Mouse (Mus musculus) neural tube, embryonic 10.5 days (tissue): ENCODE data around the gene Actn4.
"Not testable (repeated sequence)": the region's sequence is repeated elsewhere in the genome, so short reads cannot be mapped to it uniquely, and the experiment has no call there.

ENCODE experiments used
- DNase-seq: peaks from one replicate; pipeline ENCODE4 v3.0.0-alpha.2; 2017; ENCODE audit warnings: low spot score; ENCODE audit errors: extremely low spot score

Actn4 gene

DNA sequence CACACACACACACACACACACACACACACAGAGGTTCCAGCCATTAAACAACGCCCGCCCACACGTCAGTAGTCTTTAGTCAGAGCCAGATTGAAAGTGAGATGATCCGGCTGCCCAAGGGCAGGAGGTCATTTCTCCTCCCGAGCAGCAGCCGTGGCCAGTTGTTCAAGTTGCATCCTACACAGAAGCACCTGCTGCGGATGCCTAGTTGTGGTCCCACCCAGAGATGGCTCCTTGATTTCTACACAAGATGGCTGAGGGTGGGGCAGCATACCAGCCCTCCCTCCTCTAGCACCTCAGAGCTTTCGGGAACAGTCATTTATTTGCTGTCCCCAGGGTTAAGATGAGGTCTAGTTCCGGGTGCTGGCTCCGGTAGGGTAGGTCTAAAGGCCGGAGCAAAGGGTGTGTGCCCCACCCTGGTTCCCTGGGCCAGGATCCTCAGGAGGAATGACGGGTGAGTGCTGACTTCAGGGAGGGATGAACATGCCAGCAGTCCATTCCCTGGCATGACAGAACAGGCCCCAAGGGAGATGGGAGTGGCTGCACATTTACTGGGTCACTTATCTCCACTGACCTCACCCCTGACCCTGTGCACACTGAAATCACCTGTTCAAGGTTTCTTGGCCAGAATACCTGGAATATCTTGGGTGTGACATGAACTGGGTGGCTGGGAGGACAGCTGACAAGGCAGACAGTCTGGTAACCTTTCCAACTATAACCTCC, 7.7 kb upstream of the Actn4 start:
- no peak for DNase-seq

DNA sequence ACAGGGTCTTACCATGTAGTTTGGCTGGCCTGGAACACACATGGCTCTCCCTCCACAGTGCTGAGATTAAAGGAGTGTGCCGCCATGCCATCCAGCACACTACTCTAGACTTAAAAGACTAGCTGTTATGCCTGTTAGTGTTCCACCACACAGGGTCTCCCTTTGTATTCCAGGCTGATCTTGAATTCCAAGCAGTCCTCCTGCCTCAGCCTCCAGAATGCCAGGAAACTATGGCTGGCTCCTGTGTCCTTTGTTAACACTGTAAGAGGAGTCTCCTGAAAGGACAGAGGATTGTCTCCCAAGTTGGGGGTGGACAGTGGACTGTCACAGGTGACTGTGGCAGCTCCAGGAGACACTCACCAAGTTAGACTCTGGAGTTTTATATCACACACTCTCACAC, 7.1 kb upstream of the Actn4 start:
- no peak for DNase-seq

DNA sequence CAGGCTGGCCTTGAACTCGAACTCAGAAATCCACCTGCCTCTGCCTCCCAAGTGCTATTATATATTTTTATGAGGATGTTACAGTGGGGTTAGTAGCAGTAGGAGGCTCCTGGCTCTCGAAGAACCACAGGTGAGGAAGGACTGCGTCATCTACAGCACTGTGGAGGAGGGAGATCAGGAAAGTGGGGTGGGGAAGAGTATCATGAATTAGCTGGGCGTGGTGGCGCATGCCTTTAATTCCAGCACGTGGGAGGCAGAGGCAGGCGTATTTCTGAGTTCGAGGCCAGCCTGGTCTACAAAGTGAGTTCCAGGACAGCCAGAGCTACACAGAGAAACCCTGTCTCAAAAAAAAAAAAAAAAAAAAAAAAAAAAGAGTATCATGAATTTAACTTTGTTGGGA, 6.0 kb upstream of the Actn4 start:
- DNase-seq, result not testable (repeated sequence)

GRCm38 (mm10) chr7:28966751-28967505, 4.8 kb upstream of the Actn4 start:
- DNase-seq, result no peak

- DNase-seq, result no peak
These were observed 4.0 kb upstream of the Actn4 start for GRCm38 (mm10) chr7:28966181-28966580.

- no peak for DNase-seq
These were observed 3.3 kb upstream of the Actn4 start for GRCm38 (mm10) chr7:28965346-28965840.

DNA sequence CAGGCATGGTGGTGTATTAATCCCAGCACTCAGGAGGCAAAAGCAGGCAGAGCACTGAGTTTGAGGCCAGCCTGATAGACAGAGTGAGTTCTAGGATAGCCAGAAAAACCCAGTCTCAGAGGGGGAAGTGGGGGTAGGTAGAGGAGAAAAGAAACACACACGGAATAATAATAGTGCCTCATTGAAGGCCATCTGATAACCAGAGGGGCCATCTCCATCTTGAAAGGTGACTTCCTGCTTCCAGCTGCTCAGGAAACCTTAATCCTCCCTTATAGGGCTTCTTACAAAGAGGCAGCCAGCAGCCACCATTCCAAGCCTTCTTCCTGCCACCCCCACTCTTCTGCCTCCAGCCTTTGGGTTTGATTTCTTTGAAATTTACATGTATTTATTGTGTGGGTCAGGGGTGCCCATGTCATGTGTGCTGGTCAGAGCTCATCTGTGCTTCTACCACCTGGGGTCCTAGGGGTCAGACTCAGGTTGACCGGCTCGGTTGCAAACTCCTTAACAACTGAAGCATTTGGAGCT, 1.3 kb upstream of the Actn4 start:
- DNase-seq, result no peak

DNA sequence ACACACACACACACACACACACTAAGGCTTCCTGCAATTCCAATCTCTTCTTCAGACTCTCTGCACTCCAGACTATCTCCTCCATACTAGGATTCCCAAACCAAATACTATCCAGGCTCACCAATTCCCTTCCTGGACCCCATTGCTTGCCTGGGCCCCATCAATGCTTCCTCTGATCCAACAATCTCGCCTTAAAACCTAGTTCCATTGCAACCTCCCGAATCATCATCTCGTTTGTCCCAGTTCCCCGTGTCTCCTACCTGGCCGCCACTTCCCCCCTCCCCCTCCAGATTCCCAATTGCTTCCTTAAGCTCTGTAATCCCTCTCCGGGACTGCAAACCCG, 585 bp downstream of the Actn4 start:
- no peak for DNase-seq

DNA sequence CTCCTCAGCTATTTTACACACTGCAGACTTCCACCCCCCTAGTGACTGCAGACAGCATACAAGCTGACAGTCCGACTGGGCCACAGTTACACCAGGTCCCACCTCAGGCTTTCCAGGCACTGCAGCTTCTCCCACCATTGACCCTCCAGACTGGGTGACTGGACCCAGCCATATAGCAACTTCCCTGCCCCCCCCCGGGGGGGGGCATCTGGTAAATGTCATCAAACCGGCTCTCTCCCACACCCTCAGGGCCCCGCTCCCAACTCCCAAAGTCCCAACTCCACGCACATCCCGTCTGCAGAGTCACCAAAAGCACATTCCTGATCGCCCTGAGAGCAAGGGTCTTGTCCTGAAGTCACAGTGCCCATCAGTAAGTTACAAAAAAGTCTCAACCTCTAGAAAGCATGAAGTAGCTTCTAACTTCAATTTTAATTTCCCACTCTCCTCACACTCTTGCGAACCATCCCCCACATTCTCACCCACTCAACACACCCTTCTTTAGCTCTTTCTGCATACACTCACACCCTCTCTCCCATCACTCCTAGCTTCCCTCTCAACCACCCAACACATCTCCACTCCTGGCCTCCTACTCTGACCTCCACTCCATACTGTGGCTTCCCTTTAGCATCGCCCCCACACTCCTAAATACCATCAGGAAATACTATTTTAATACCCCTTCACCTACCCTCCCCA, 1.6 kb downstream of the Actn4 start:
- no peak for DNase-seq

DNA sequence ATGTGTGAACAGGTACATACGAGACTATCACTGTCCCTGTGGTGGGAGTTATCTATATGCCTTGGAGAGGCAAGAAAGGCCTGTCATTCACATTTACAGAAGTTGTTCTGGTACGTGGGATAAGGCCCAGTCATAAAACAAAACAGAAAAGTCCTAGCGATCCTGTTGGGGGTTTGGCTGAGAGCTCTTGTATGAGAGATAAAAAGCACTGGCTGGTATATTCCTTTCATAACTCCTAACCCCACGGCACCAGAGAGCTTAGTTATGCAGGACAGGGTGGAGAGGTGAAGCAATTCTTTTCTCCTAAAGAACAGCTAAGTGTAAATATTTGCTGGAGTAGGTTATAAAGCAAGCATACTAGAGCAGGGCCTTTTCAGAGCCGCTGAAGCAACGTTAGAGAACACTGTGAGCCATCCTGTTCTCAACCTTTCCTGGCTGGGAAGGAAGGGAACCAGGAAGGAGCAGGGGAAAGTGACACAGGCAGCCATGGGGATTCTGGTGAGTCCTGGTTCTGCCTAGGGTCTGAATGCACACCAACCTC, 2.6 kb downstream of the Actn4 start:
- DNase-seq, result no peak

DNA sequence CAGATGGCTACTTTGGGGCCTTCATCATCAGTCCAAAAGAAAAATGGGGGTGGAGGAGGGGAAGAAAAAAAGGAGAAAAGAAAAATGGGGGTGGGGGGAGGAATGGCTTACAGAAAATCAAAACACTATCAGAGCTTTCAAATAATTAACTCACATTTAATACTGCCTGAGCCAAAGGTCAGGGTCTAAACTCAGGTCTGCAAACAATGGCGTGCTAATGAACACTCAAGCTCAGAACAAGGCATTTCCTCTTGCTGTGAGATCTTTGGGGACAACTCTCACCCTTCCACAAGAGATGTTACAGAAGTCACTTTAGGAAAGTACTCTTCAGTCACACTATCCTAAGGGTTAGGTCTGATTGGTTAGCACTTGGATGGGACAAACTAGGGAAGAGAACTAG, 3.4 kb downstream of the Actn4 start:
- no peak for DNase-seq

DNA sequence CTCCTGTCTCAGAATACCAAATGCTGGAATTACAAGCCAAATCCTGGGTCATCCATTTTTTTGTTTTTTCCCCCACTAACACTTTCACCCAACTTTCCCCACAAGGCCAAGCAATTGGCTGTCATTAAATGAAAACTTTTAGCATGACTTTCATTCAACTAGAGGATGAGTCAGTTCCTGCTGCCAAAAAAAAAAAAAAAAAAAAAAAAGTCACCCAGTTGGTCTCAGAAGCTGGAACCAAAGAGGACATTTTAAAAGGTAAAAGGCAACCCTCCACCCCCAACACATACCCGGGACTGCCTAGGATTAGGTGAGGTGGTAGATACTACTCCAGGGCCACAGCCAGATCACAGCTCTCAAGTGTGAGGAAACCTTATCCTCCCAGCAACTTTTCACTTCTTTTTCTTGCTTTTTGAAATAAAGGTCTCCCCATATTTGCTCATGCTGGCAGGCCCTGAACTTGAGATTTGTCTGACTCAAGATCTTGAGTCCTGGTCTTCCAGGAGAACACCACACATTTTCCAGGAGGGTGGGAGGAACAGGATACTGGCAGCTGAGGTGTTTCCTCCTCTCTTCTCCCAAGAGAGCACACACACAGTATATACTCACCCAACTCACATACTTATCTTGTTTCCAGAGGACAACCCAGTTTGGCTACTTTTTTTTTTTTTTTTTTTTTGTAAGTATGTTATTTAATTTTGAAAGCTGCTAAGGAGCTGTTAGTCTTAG, 4.0 kb downstream of the Actn4 start:
- DNase-seq, result no peak

DNA sequence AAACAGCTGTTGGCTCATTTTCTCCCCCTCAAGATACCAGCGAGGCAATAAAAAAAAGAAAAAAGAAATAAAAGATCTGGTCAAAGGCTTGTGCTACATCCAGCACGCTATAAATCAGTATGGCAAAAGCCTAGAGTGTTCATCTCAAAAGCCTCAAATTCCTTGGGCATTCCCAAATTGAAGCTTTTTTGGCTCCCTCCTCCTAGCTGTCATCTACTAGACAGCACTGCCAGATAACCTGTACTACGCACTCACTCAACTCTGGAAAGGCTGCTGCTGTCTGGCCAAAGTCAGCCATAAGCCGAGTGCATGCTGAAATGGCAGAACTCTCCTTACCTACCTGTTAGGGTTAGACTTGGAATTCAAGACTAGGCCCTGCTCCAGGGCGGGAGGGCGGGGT, 4.9 kb downstream of the Actn4 start:
- DNase-seq, result no peak

GRCm38 (mm10) chr7:28956270-28956669, 5.9 kb downstream of the Actn4 start:
- no peak for DNase-seq

- no peak for DNase-seq
These were observed 6.7 kb downstream of the Actn4 start for GRCm38 (mm10) chr7:28955295-28955897.

GRCm38 (mm10) chr7:28954773-28955172, 7.4 kb downstream of the Actn4 start:
- no peak for DNase-seq

- peak; percentile 52 for DNase-seq
These were observed 8.4 kb downstream of the Actn4 start for GRCm38 (mm10) chr7:28953476-28954376.

DNA sequence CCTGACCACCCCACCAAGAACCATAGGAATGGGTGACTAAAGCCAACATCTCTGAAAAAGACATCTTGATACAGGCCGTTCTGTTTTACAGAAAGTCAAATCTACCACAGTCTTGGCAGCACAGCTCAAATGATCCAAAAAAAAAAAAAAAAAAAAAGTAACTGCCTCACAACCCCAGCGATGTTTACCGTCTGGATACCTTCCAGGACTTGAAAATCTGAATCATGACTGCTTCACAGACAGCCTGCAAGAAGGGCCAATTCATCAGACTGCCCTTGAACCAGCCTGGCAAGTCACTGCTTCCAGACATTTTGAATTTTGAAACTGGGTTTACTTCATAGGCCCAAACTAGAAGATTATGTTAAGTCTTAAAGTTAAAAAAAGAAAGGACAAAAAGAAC, 9.4 kb downstream of the Actn4 start:
- DNase-seq, result no peak

DNA sequence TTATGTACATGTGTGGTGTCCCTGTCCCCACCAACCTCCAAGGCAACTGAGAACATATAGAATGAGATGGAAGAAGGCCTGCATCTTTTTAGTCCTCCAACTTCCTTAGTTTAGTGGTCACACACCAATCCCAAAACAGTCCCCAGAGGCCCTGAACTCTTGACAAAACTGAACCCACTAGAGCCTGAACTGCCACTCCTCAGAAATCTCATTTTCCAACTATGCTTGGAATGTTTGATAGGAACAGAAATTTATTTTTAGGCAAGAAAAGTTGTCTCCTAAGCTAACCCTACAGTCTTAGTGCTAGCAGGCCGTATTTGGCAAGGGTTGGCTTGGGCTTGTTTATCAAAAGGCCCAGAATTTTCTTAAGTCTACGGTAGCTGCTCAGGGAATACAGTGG, 10.4 kb downstream of the Actn4 start:
- DNase-seq, result no peak
